Mouse (Mus musculus) liver, postnatal 0 days (tissue): Measurements from ENCODE around the gene Sp4. TPM values are rescaled to one million over a fixed set of nuclear protein-coding genes. Genes with fewer than 3 reads are reported as not detected.

Experiments used
- ATAC-seq: fragments of 200-750 bp; cut with Nextera tagmentation; 2 replicates; pipeline ENCODE4 v1.8.0; 2017; ENCODE audit warnings: mild to moderate bottlenecking, moderate library complexity
- DNase-seq: peaks from one replicate; pipeline ENCODE4 v3.0.0-alpha.2; 2016
- H3K27ac ChIP-seq: fragments of 300-500 bp; sonication (generic); 2 replicates; pipeline ENCODE4 v1.5.1; 2014; ENCODE audit warnings: antibody characterized with exemption, moderate library complexity, mild to moderate bottlenecking, low read depth
- H3K27me3 ChIP-seq: fragments of 300-500 bp; sonication (generic); 2 replicates; pipeline ENCODE4 v1.6.1; 2014; ENCODE audit warnings: low read length, control low read depth, mixed read lengths; ENCODE audit not compliant: insufficient read depth
- H3K36me3 ChIP-seq: fragments of 300-500 bp; sonication (generic); replicated peaks from 2 replicates; pipeline ENCODE4 v1.6.1; 2014; ENCODE audit warnings: mild to moderate bottlenecking, control low read depth, low read length, moderate library complexity, mixed read lengths; ENCODE audit not compliant: insufficient read depth
- H3K4me1 ChIP-seq: fragments of 300-500 bp; sonication (generic); 2 replicates; pipeline ENCODE4 v1.6.1; 2014; ENCODE audit warnings: antibody characterized with exemption, mild to moderate bottlenecking, control low read depth; ENCODE audit not compliant: insufficient read depth
- H3K4me2 ChIP-seq: fragments of 300-500 bp; sonication (generic); 2 replicates; pipeline ENCODE4 v1.6.1; 2014; ENCODE audit warnings: low read depth, mild to moderate bottlenecking, low read length, moderate library complexity, mixed read lengths
- H3K4me3 ChIP-seq: fragments of 300-500 bp; sonication (generic); 2 replicates; pipeline ENCODE4 v1.5.1; 2014; ENCODE audit warnings: low read depth, low read length
- H3K9ac ChIP-seq: fragments of 300-500 bp; sonication (generic); replicated peaks from 2 replicates; pipeline ENCODE4 v1.6.1; 2014; ENCODE audit warnings: mild to moderate bottlenecking, moderate library complexity
- H3K9me3 ChIP-seq: fragments of 300-500 bp; sonication (generic); 2 replicates; pipeline ENCODE4 v1.6.1; 2016; ENCODE audit warnings: mild to moderate bottlenecking, control low read depth, low read length, mixed read lengths
- CTCF ChIP-seq: sonication (generic); IDR thresholded peaks from 2 replicates; pipeline ENCODE4 v1.5.1; 2016; ENCODE audit warnings: antibody characterized with exemption, low read depth
- EP300 ChIP-seq: IDR thresholded peaks from 2 replicates; pipeline ENCODE4 v1.6.1; 2016; ENCODE audit warnings: antibody characterized with exemption, low read depth, mild to moderate bottlenecking
- WGBS: fragments of 180-500 bp; shearing (Covaris S2); extraction: QIAGEN DNeasy Blood & Tissue Kit; methylation state at CpG from one replicate; pipeline ENCODE4 v1.1.7; 2014; ENCODE audit not compliant: insufficient replicate concordance; 5-methylcytosine and 5-hydroxymethylcytosine counted together
- polyA plus RNA-seq: library from polyadenylated mRNA; unstranded; fragments of >200 nt; fragmentation: Nextera tagmentation; extraction: Ambion mirVana; gene quantifications from 2 replicates; pipeline ENCODE4 v1.2.1, GENCODE M21; 2015

Sp4 gene
- polyA plus RNA-seq, 1 experiment from 2014 or later = 3.0 TPM

GRCm38 (mm10) chr12:118189535-118189934 is 111.7 kb downstream of the Sp4 start:
- DNase-seq (peak; percentile 49), ATAC-seq (peak; percentile 55)
- Histone ChIP-seq H3K36me3 (no peaks in the 10 kb centered on the region), H3K27ac (no peak overlapping the region), H3K27me3 (no peaks in the 10 kb centered on the region), H3K4me1 (peaks cover 5% of the 10 kb centered on the region), H3K9ac (no peak overlapping the region), H3K9me3 (no peaks in the 10 kb centered on the region), H3K4me3 (no peak overlapping the region), H3K4me2 (no peak overlapping the region)
- TF ChIP-seq CTCF (no peak), EP300 (no peak; the same call in 1 of the 2 replicates)
- 56% methylated on average over 3 of the region's 3 CpGs for WGBS

- Histone ChIP-seq H3K27ac (no peak overlapping the region), H3K4me2 (no peak overlapping the region), H3K36me3 (no peaks in the 10 kb centered on the region), H3K9me3 (no peaks in the 10 kb centered on the region), H3K4me3 (no peak overlapping the region), H3K4me1 (peaks cover 5% of the 10 kb centered on the region), H3K9ac (no peak overlapping the region), H3K27me3 (no peaks in the 10 kb centered on the region)
- no peak for ATAC-seq
- TF ChIP-seq CTCF = no peak
- WGBS = 57% methylated on average over 2 of the region's 2 CpGs
- no peak for DNase-seq
Measured at GRCm38 (mm10) chr12:118187663-118188062, 113.6 kb downstream of the Sp4 start.

DNA sequence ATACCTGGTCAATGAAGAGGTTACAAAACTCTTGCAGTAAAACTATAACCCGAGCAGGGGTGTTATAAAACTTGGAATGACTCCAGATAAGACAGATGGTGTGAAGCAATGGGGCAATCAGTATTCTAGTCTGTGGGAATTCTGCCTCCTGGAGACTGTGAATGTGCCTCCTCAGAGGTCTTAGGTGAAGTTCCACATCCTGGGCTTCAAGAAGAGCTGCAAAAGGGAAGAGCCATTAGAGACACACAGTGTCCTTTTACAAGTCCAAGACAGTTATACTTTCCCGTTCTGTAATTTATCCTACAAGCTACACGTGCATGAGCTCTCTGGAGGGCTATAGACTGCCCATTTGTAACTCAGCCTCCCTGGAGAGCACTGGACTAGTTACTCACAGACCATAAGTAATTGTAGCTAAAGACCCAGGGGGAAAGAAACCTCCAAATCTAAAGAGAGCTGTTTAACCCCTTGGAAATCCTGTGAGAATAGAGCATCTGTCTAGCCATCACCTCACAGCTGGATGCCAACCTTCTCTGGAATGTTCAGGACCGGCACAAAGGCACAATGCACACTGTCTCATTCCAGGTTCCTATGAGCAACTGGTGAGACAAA is 114.3 kb downstream of the Sp4 start:
- WGBS = 41% methylated on average over 4 of the region's 4 CpGs
- no peak for DNase-seq
- no peaks in the 10 kb centered on the region for H3K36me3 ChIP-seq
- H3K4me2 ChIP-seq = 0 out of 2 replicates have a peak overlapping the region, but pooled peaks have one; percentile 10
- peak overlapping the region; percentile 31; the same call in 1 of the 2 replicates for H3K27ac ChIP-seq
- peaks cover 5% of the 10 kb centered on the region for H3K4me1 ChIP-seq
- H3K9me3 ChIP-seq = no peaks in the 10 kb centered on the region
- H3K9ac ChIP-seq = no peak overlapping the region
- TF ChIP-seq EP300 (no peak), CTCF (no peak)
- H3K27me3 ChIP-seq = no peaks in the 10 kb centered on the region
- peak; percentile 59 for ATAC-seq
- no peak overlapping the region for H3K4me3 ChIP-seq

GRCm38 (mm10) chr12:118186120-118186880 is 114.9 kb downstream of the Sp4 start:
- DNase-seq (peak; percentile 35), ATAC-seq (peak; percentile 94)
- peak overlapping the region; percentile 31 for H3K27ac ChIP-seq
- no peak overlapping the region for H3K4me3 ChIP-seq
- WGBS = 39% methylated on average over 4 of the region's 4 CpGs
- H3K27me3 ChIP-seq = no peaks in the 10 kb centered on the region
- H3K4me1 ChIP-seq = peaks cover 5% of the 10 kb centered on the region
- TF ChIP-seq CTCF (no peak), EP300 (no peak)
- no peaks in the 10 kb centered on the region for H3K9me3 ChIP-seq
- no peaks in the 10 kb centered on the region for H3K36me3 ChIP-seq
- no peak overlapping the region for H3K9ac ChIP-seq
- peak overlapping the region; percentile 10; the same call in 1 of the 2 replicates for H3K4me2 ChIP-seq

Other genes with a start within 250 kb of the Sp4 start
- gene Dnah11, start 102.4 kb downstream of the Sp4 start, polyA plus RNA-seq = 0.04 and 0.06 TPM in 2 replicates